ENCODE assay signal across 14 mouse cellular contexts in the genomic region with DNA sequence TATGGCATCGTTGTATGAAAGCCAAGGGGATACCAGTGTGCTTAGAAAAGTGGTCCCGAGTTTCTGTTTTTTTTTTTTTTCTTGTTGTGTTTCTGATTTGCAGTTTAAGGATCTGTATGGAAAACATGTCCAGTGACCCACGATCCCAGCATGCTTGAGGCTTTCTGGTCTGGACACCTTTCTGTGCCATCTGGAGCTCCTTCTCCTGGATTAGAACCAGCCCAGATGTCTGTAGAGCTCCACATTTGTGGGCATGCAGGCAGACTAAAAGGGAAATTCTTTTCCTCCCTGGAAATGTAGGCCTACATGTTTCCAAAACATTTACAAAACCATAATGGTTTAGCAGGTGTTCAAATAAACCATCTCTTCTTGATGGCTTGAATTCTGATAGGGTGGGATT. TPM values are rescaled to one million over a fixed set of nuclear protein-coding genes. Genes with fewer than 3 reads are reported as not detected.
DNase-seq lines count a peak whose midpoint lies in the region; ATAC-seq lines count a peak whose summit lies in the region.
"Had no signal": no experiment of that assay in that cellular context is flagged by ENCODE, and none has a peak within 500 bp of the region (broad histone marks: within the 10 kb centered on the region; RNA-seq: fewer than 3 reads in every experiment).

No protein-coding gene starts in this region.

- intact Hi-C loops in left cerebral cortex, postnatal 4 days (cut with DNase I): loop anchor here (5.0 kb wide), 1 partner anchor 104 kb away; no protein-coding TSS in a partner anchor
- intact Hi-C loops in left cerebral cortex, postnatal 10 days (cut with DNase I): no loop called here

- peak; percentile 68 for DNase-seq in cerebellum, postnatal 10 days
- DNase-seq in cerebellum, adult 11 months: no peak
- no peak for DNase-seq in frontal cortex, postnatal 25 days (ENCODE audit: low spot score in 2 of 2)
- DNase-seq in left cerebral cortex, postnatal 4 days: peak; percentile 24
- no peak for DNase-seq in left cerebral cortex, postnatal 10 days (ENCODE audit: extremely low spot score in 1 of 2, low spot score in 2 of 2)
- DNase-seq in adrenal gland, adult (ENCODE audit: inconsistent age in 2 of 2, low spot score in 1 of 2): no peak
- DNase-seq: adrenal gland, adult 8-10 months; adrenal gland, postnatal 14 days; adrenal gland, postnatal 36 days; cerebellum, adult 11-12 months; embryo, embryonic 11 days had no signal

- peak; percentile 13; the same call in 1 of the 2 replicates for ATAC-seq in frontal cortex, adult (ENCODE audit: low TSS enrichment)

RNA-seq across cellular contexts. Expression of a gene that starts 20.0 kb away (rescaled TPM):
- 100 to 1,000 TPM in 1 of 2 experiments, 10 to 100 TPM in 1; 99.5 to 101 TPM for total RNA-seq in left cerebral cortex, postnatal 4 days (2021)
- 10 to 100 TPM; 83.7 to 97.9 TPM for total RNA-seq in left cerebral cortex, postnatal 10 days (2021)
- total RNA-seq: common myeloid progenitor, adult 5-6 weeks; MEL had no signal

Comparison
In these comparisons a context has a peak if more than half of its experiments do, and no peak if none do; other contexts are left out.
1. DNase-seq: peak in cerebellum, postnatal 10 days (2 of 2) and left cerebral cortex, postnatal 4 days (single experiment); none in cerebellum, adult 11 months (single experiment), frontal cortex, postnatal 25 days (0 of 2), left cerebral cortex, postnatal 10 days (0 of 2) and adrenal gland, adult (0 of 2).